Mouse (Mus musculus) WW6 (cell line): Measurements from ENCODE around the gene Ndrg2.
"Not testable (repeated sequence)": the region's sequence is repeated elsewhere in the genome, so short reads cannot be mapped to it uniquely, and the experiment has no call there.

ENCODE experiments used
- DNase-seq: peaks from one replicate; pipeline ENCODE4 v3.0.0-alpha.2; 2013; ENCODE audit warnings: low read depth, low spot score

Gene Ndrg2

DNA sequence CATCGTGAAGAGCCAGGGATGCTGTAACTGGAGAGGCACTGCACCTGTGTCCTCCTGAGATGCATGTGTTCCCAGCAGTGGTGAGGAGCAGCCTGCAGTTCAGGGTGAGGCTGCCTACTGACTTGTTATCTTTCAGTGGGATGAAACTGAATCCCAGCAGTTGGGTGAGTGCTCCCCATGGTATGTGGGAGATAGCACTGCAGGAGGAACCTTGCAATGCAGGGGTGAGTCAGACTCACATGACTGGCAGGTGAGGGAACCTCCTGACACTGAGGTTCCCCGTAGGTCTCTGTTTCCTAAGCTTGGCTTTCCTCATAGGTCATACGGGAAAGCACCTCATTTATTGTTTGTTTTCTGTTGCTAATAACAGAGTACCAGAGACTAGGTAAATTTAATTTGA is 36.4 kb downstream of the Ndrg2 start:
- DNase-seq = no peak

DNA sequence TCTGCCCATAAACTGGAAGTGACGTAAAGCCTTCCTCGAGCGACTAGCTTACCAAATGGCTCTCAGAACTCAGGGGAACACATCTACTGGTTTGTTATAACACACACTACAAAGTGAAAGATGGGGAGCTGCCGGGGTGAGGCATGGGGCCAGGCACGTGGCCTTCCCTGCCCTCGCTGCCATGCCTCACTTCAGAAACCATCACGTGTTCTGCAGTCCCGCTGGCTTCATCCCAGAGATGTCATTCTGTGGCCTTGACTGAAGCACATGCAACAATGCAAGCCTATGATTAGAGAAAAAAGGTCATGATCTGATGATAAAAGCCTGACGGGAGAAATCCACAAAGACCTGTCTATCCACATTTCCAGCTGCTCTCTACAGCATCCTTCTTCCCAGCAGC is 42.2 kb downstream of the Ndrg2 start:
- no peak for DNase-seq

DNA sequence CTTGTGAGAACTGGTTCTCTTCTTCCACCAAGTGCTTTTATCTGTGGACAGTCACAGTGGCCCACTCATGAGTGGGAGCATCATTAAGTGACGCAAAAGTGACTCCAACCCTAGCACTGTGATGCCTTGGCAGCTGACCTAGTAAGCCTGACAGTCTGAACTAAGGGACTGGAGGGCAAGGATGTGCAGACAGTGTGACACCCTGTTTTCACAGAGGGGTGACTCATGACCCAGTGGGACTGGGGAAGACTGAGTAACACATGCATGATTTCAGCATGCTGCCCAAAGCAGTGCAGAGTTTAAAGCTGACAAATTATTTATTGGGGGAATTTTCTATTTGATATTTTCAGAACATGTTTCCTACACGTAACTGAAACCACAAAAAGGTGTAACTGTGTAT is 43.2 kb downstream of the Ndrg2 start:
- DNase-seq = no peak

DNA sequence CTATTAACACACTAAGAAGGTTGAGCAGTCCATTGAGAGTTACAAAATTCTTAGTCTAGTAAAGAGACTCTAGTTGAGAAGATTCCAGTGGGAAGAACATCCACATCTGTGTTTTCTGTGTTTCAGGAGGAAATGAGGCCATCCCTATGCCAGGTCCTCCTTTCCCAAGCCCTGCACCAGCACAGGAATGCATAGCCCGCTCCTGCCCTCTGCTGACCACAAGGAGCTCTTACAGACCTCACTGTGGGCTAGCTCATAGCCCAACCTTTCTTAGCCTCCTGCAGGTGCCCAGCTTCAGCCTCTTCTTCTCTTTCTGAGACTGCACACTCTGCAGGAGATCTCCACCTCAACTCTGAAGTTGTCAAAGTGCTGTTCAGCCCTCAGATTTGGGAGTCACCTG is 50.4 kb downstream of the Ndrg2 start:
- not testable (repeated sequence) for DNase-seq

DNA sequence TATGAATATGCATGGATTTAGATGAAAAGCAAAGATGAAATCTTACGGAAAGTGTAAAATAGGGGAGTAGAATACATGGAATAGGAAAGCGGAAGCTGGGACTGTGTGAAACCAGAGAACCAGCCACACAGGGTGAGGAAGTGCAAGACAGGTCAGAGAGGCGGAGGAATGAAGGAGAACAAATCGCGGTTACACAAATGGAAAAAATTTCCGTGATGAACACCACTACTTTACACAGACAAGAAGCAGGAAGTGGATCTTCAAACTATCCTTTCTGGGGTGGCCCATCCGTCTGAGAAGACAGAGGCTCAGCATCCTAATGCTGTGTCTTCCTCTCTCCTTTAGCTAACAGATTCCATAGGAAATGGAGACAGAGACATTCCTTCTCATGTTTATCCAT is 58.7 kb downstream of the Ndrg2 start:
- not testable (repeated sequence) for DNase-seq
